Mouse (Mus musculus): Measurements from ENCODE around the gene Itpr2. TPM values are rescaled to one million over a fixed set of nuclear protein-coding genes. Genes with fewer than 3 reads are reported as not detected.

The Itpr2 gene
- polyA plus RNA-seq (2014; fragmentation: Nextera tagmentation; extraction: Ambion mirVana) = 7.6 and 8.1 TPM in 2 replicates

DNA sequence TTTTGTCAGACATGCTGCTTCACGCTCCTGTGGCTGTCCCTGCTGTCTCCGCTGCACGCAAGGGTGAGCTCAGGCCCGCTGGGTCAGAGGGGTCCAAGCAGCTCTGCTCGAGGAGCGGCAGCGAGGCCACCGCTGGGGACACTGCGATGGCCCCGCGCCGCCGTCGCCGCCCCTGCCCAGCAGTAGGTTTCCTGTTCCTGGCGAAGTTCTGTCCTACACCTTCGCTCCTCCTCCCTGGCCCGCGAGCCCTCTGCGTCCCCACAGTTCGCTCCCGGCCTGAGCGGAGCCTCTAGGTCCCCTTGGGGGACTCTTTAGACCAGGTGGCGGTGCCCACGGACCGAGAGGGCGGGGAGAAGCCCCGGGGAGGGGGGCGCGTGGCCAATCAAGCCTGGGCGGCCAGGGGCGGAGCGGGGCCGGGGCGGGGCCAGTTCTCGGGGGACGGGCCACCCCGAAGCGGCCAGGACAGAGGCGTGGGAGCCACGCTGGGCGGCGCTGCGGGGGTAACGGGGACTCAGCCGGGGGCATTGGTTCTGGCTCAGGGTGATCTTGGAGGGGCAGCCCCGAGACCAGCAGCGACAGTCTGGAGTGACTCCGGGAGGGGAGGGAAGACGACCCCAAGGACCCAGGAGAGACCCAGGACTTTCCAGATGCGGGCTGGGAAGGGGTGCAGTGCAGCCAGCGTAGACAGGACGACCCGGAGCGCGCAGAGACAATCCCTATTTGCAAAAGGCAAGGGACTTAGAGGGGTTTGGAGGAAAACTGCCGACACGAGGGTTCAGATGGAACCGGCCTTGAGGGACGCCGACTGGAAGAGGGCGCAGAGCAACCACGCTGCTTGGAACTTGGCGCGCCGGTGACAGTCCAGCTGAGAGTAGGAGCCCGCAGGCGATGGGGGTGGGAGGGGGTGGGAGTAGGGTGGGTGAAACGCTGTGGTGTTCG lies at the start of gene Itpr2:
TSS of gene Itpr2 (minus strand) at position 358 of the 939 bp plus-strand sequence.
- Histone ChIP-seq H3K27me3 (replicated peaks; ENCODE audit: control insufficient read depth, insufficient read depth, low read length) (no peaks in the 10 kb centered on the region), H3K4me2 (ENCODE audit: low read length) (peak within 1 kb of the TSS; percentile 87), H3K9me3 (ENCODE audit: control insufficient read depth, low read length) (no peaks in the 10 kb centered on the region), H3K4me3 (ENCODE audit: low read depth, low read length) (peak within 1 kb of the TSS; percentile 77), H3K4me1 (replicated peaks; ENCODE audit: control insufficient read depth, insufficient read depth, low read length) (peaks cover 3% of the 10 kb centered on the region; the same call in 1 of the 2 replicates), H3K9ac (ENCODE audit: low read length) (peak within 1 kb of the TSS; percentile 54), H3K36me3 (ENCODE audit: control insufficient read depth, insufficient read depth, low read length) (no peaks in the 10 kb centered on the region), H3K27ac (ENCODE audit: low read depth) (peak within 1 kb of the TSS; percentile 30)
- under 1% methylated on average over 67 of the region's 70 CpGs for WGBS
- peak; percentile 88 for DNase-seq (ENCODE audit: low spot score)
- peak; percentile 96 for ATAC-seq (replicated peaks; ENCODE audit: low FRiP score, low TSS enrichment, low read depth)

DNA sequence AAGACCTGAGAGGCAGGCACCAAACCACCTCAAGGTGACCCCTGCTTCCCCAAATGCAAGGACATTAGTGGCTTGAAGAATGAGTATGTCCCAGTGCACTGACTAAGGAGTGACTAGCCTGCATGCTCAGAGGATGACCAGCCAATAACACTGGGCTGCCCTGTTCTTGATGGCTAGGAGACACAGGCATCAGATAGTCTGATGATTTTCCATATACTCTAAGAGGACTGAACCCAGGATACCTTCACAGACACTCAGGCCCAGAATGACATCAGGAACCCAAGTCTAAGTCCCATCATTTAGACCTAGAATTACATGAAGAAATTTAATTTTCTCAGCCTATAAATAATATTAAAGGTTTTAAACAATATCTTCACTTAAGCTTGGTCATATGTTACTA lies 49.3 kb upstream of the Itpr2 start:
- H3K9me3 ChIP-seq (ENCODE audit: control insufficient read depth, low read length) = no peaks in the 10 kb centered on the region
- H3K27ac ChIP-seq (ENCODE audit: low read depth) = no peak overlapping the region
- no peak overlapping the region for H3K9ac ChIP-seq (ENCODE audit: low read length)
- H3K4me2 ChIP-seq (ENCODE audit: low read length) = no peak overlapping the region
- DNase-seq (ENCODE audit: low spot score) = no peak
- H3K27me3 ChIP-seq (replicated peaks; ENCODE audit: control insufficient read depth, insufficient read depth, low read length) = no peaks in the 10 kb centered on the region
- peaks cover 83% of the 10 kb centered on the region for H3K36me3 ChIP-seq (ENCODE audit: control insufficient read depth, insufficient read depth, low read length)
- no peak overlapping the region for H3K4me3 ChIP-seq (ENCODE audit: low read depth, low read length)
- no peaks in the 10 kb centered on the region for H3K4me1 ChIP-seq (replicated peaks; ENCODE audit: control insufficient read depth, insufficient read depth, low read length)
- ATAC-seq (replicated peaks; ENCODE audit: low FRiP score, low TSS enrichment, low read depth) = no peak

DNA sequence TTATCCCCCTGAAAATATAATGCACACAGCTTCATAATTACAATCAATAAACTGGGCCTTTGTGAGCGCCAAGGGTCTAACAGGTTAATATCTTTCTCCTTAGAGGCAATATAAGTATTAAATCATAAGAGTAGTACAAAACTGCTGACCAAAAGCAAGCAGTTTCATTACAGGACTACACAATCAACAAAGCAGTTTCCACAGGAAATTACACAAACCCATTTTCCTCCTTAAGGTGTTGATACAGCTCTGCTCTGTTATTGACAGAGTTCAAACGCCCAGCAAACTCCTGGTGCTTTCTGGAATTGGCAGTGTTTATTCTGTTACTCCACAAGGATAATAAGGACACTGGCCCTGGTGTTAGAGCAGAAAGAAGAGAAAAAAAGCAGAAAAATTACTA lies 48.4 kb upstream of the Itpr2 start:
- Histone ChIP-seq H3K4me1 (replicated peaks; ENCODE audit: control insufficient read depth, insufficient read depth, low read length) (no peaks in the 10 kb centered on the region), H3K4me2 (ENCODE audit: low read length) (no peak overlapping the region), H3K9me3 (ENCODE audit: control insufficient read depth, low read length) (no peaks in the 10 kb centered on the region), H3K36me3 (ENCODE audit: control insufficient read depth, insufficient read depth, low read length) (peaks cover 74% of the 10 kb centered on the region), H3K9ac (ENCODE audit: low read length) (no peak overlapping the region), H3K27me3 (replicated peaks; ENCODE audit: control insufficient read depth, insufficient read depth, low read length) (no peaks in the 10 kb centered on the region), H3K27ac (ENCODE audit: low read depth) (no peak overlapping the region), H3K4me3 (ENCODE audit: low read depth, low read length) (no peak overlapping the region)
- DNase-seq (ENCODE audit: low spot score) (no peak), ATAC-seq (replicated peaks; ENCODE audit: low FRiP score, low TSS enrichment, low read depth) (no peak)
- WGBS = 78% methylated on average over 2 of the region's 2 CpGs

DNA sequence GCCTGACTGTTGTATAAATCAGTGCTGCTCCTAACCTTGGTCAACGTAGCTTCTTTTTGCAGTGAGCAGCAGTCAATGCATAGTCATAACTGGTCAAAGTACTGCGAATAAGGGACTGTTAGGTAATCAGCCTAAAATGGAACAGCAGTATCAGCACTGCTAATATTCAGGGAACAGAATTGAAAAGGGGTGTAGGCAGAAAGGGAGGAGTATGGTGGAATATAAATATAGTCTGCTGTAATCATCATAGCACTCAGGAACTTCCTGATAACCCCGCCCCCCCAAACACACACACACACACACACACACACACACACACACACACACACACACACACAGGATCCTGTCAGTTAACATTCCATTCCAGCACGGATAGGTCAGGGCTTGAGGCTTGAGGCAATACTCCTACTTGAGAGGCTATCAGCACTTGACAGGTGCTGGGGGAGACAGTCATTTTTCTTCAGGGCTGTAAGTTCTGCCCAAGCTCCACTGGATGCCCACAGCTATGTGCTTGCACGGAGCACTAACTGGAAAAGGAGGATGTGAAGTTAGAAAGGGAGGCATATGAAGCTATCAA lies 43.4 kb upstream of the Itpr2 start:
- no peak for DNase-seq (ENCODE audit: low spot score)
- 78% methylated on average over 5 of the region's 5 CpGs for WGBS
- no peak overlapping the region for H3K9ac ChIP-seq (ENCODE audit: low read length)

DNA sequence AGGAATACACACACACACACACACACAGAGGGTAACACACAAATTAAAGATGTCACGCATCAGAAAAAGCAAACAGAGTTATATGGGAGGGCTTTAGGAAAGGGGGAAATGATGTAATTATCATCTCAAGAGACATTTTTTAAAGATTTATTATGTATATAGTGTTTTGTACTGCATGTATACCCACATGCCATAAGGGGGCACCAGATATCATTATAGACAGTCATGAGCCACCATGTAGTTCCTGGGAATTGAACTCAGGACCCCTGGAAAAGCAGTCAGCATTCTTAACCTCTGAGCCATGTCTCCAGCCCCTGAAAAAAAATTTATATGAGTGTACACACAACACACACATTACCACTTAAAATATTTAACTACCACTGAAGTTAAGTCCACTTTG lies 42.6 kb upstream of the Itpr2 start:
- 88% methylated on average over 1 of the region's 1 CpGs for WGBS
- Histone ChIP-seq H3K4me1 (replicated peaks; ENCODE audit: control insufficient read depth, insufficient read depth, low read length) (no peaks in the 10 kb centered on the region), H3K9ac (ENCODE audit: low read length) (no peak overlapping the region), H3K4me2 (ENCODE audit: low read length) (no peak overlapping the region), H3K9me3 (ENCODE audit: control insufficient read depth, low read length) (no peaks in the 10 kb centered on the region), H3K27ac (ENCODE audit: low read depth) (no peak overlapping the region), H3K4me3 (ENCODE audit: low read depth, low read length) (no peak overlapping the region), H3K36me3 (ENCODE audit: control insufficient read depth, insufficient read depth, low read length) (peaks cover 19% of the 10 kb centered on the region), H3K27me3 (replicated peaks; ENCODE audit: control insufficient read depth, insufficient read depth, low read length) (peaks cover 12% of the 10 kb centered on the region)
- DNase-seq (ENCODE audit: low spot score) (no peak), ATAC-seq (replicated peaks; ENCODE audit: low FRiP score, low TSS enrichment, low read depth) (no peak)

More for the DNA sequence above, 43.4 kb upstream of the Itpr2 start:
- Histone ChIP-seq H3K36me3 (ENCODE audit: control insufficient read depth, insufficient read depth, low read length) (peaks cover 26% of the 10 kb centered on the region), H3K27me3 (replicated peaks; ENCODE audit: control insufficient read depth, insufficient read depth, low read length) (peaks cover 12% of the 10 kb centered on the region), H3K4me3 (ENCODE audit: low read depth, low read length) (no peak overlapping the region), H3K9me3 (ENCODE audit: control insufficient read depth, low read length) (no peaks in the 10 kb centered on the region), H3K4me2 (ENCODE audit: low read length) (no peak overlapping the region), H3K27ac (ENCODE audit: low read depth) (no peak overlapping the region), H3K4me1 (replicated peaks; ENCODE audit: control insufficient read depth, insufficient read depth, low read length) (no peaks in the 10 kb centered on the region)
- no peak for ATAC-seq (replicated peaks; ENCODE audit: low FRiP score, low TSS enrichment, low read depth)

DNA sequence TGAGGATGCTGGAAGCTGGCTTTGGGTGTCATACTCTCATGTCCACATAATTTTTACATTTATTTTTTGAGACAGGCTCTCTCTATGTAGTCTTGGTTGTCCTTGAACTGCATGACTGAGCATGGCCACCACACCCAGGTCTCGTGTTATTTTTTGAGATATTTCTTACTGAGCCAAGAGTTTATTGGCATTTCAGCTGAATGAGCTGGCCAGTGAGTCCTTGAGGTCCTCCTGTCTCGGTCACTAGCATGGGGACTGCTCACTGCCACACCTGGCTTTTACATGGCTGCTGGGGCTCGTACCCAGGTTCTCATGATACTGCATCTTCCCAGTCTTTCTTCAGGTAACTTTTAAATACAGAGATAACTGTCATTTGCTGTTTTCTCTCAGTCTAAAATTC lies 38.4 kb upstream of the Itpr2 start:
- Histone ChIP-seq H3K9ac (ENCODE audit: low read length) (no peak overlapping the region), H3K4me3 (ENCODE audit: low read depth, low read length) (no peak overlapping the region), H3K4me2 (ENCODE audit: low read length) (no peak overlapping the region), H3K27ac (ENCODE audit: low read depth) (no peak overlapping the region), H3K27me3 (replicated peaks; ENCODE audit: control insufficient read depth, insufficient read depth, low read length) (peaks cover 12% of the 10 kb centered on the region), H3K36me3 (ENCODE audit: control insufficient read depth, insufficient read depth, low read length) (no peaks in the 10 kb centered on the region), H3K9me3 (ENCODE audit: control insufficient read depth, low read length) (no peaks in the 10 kb centered on the region), H3K4me1 (replicated peaks; ENCODE audit: control insufficient read depth, insufficient read depth, low read length) (no peaks in the 10 kb centered on the region)
- no peak for ATAC-seq (replicated peaks; ENCODE audit: low FRiP score, low TSS enrichment, low read depth)
- WGBS = 80% methylated on average over 3 of the region's 3 CpGs
- no peak for DNase-seq (ENCODE audit: low spot score)

DNA sequence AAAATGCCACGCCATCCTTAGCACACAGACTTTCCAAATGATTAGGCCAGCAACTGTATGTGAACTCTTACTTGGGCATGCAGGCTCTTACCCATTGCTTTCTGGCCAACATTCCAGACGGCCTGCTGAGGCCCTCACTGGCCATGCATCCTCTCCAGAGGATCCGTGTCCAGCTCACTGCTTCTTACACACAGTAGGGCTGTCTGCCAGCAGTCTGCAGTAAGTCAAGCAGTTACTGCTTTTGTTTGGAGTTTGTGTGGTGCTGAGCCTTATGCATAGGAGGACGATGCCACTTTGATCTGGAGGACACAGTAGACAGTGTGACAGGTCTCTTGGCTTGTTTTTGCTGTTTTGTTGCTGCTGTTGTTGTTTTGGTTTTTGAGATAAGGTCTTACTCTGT lies 36.6 kb upstream of the Itpr2 start:
- H3K36me3 ChIP-seq (ENCODE audit: control insufficient read depth, insufficient read depth, low read length) = no peaks in the 10 kb centered on the region
- H3K4me3 ChIP-seq (ENCODE audit: low read depth, low read length) = no peak overlapping the region
- H3K9me3 ChIP-seq (ENCODE audit: control insufficient read depth, low read length) = no peaks in the 10 kb centered on the region
- ATAC-seq (replicated peaks; ENCODE audit: low FRiP score, low TSS enrichment, low read depth) = no peak
- H3K4me1 ChIP-seq (replicated peaks; ENCODE audit: control insufficient read depth, insufficient read depth, low read length) = no peaks in the 10 kb centered on the region
- peaks cover 20% of the 10 kb centered on the region for H3K27me3 ChIP-seq (replicated peaks; ENCODE audit: control insufficient read depth, insufficient read depth, low read length)
- 63% methylated on average over 4 of the region's 4 CpGs for WGBS
- H3K4me2 ChIP-seq (ENCODE audit: low read length) = no peak overlapping the region
- H3K27ac ChIP-seq (ENCODE audit: low read depth) = no peak overlapping the region
- no peak overlapping the region for H3K9ac ChIP-seq (ENCODE audit: low read length)
- no peak for DNase-seq (ENCODE audit: low spot score)

DNA sequence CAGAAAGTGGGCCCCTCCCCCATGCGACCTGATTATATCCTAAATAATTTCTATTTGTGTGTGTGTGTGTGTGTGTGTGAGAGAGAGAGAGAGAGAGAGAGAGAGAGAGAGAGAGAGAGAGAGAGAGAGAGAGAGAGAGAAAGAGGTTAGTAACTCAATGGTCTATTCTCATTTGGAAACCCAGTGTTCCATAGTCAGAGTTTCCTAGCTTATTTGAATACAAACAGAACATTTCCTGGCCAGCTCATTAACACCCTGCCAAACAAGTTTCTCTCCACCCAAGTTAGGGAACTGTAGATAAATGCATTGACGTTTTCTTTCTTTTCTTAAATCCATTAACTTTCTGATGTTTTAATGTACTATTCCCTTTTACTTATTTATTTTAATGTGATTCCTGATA lies 36.0 kb upstream of the Itpr2 start:
- ATAC-seq (replicated peaks; ENCODE audit: low FRiP score, low TSS enrichment, low read depth) (no peak), DNase-seq (ENCODE audit: low spot score) (no peak)
- H3K9ac ChIP-seq (ENCODE audit: low read length) = no peak overlapping the region
- no peak overlapping the region for H3K4me3 ChIP-seq (ENCODE audit: low read depth, low read length)
- H3K36me3 ChIP-seq (ENCODE audit: control insufficient read depth, insufficient read depth, low read length) = no peaks in the 10 kb centered on the region
- H3K4me1 ChIP-seq (replicated peaks; ENCODE audit: control insufficient read depth, insufficient read depth, low read length) = no peaks in the 10 kb centered on the region
- H3K9me3 ChIP-seq (ENCODE audit: control insufficient read depth, low read length) = no peaks in the 10 kb centered on the region
- H3K27me3 ChIP-seq (replicated peaks; ENCODE audit: control insufficient read depth, insufficient read depth, low read length) = peaks cover 20% of the 10 kb centered on the region
- no peak overlapping the region for H3K27ac ChIP-seq (ENCODE audit: low read depth)
- H3K4me2 ChIP-seq (ENCODE audit: low read length) = no peak overlapping the region
- WGBS = 43% methylated on average over 2 of the region's 2 CpGs

Measured in intestine, embryonic 14.5 days (tissue).